Mouse (Mus musculus): Measurements from ENCODE around the gene Nol10.
"Not testable (repeated sequence)": the region's sequence is repeated elsewhere in the genome, so short reads cannot be mapped to it uniquely, and the experiment has no call there.

The Nol10 gene

GRCm38 (mm10) chr12:17466791-17467190 lies 118.5 kb downstream of the Nol10 start:
- DNase-seq: no peak

GRCm38 (mm10) chr12:17468359-17468758 lies 120.1 kb downstream of the Nol10 start:
- DNase-seq: no peak

GRCm38 (mm10) chr12:17469869-17470268 lies 121.6 kb downstream of the Nol10 start:
- peak; percentile 43 for DNase-seq

GRCm38 (mm10) chr12:17470528-17470927 lies 122.3 kb downstream of the Nol10 start:
- DNase-seq: not testable (repeated sequence)

- peak; percentile 17 for DNase-seq
These were observed 123.1 kb downstream of the Nol10 start for GRCm38 (mm10) chr12:17471405-17471804.

GRCm38 (mm10) chr12:17473128-17473527 lies 124.9 kb downstream of the Nol10 start:
- peak; percentile 38 for DNase-seq

- no peak for DNase-seq
These were observed 125.6 kb downstream of the Nol10 start for GRCm38 (mm10) chr12:17473862-17474261.

GRCm38 (mm10) chr12:17474681-17475080 lies 126.4 kb downstream of the Nol10 start:
- DNase-seq: peak; percentile 36

GRCm38 (mm10) chr12:17475146-17475545 lies 126.9 kb downstream of the Nol10 start:
- peak; percentile 71 for DNase-seq

- no peak for DNase-seq
These were observed 129.9 kb downstream of the Nol10 start for GRCm38 (mm10) chr12:17478196-17478595.

- no peak for DNase-seq
These were observed 130.6 kb downstream of the Nol10 start for GRCm38 (mm10) chr12:17478856-17479255.
